Mouse (Mus musculus): ENCODE results near the gene Tnfrsf1a. TPM values are rescaled to one million over a fixed set of nuclear protein-coding genes. Genes with fewer than 3 reads are reported as not detected.

Tnfrsf1a gene
- polyA plus RNA-seq (2015; fragmentation: Nextera tagmentation; extraction: Ambion mirVana): 87.8 and 96.6 TPM in 2 replicates

GRCm38 (mm10) chr6:125348721-125349574 lies at the start of gene Tnfrsf1a:
TSS of gene Tnfrsf1a (plus strand) at chr6:125349362.

GRCm38 (mm10) chr6:125313546-125314230 lies 35.5 kb upstream of the Tnfrsf1a start, which contains the start of gene Ltbr:
TSS of gene Ltbr (minus strand) at chr6:125313885.

GRCm38 (mm10) chr6:125320323-125320722 lies 28.8 kb upstream of the Tnfrsf1a start, which contains the start of gene Scnn1a:
TSS of gene Scnn1a (plus strand) at chr6:125320659.

GRCm38 (mm10) chr6:125380372-125381360 lies 31.5 kb downstream of the Tnfrsf1a start, which contains the start of gene Plekhg6:
TSS of gene Plekhg6 (minus strand) at chr6:125380793.

Other genes with a start within 250 kb of the Tnfrsf1a start
- 31.6 and 32.2 TPM in 2 replicates for gene Nop2, start 217.5 kb upstream of the Tnfrsf1a start, polyA plus RNA-seq (2015; fragmentation: Nextera tagmentation; extraction: Ambion mirVana)
- 6.4 and 7.9 TPM in 2 replicates for gene Iffo1, start 204.1 kb upstream of the Tnfrsf1a start, polyA plus RNA-seq (2015; fragmentation: Nextera tagmentation; extraction: Ambion mirVana)
- gene Gapdh, start 182.9 kb upstream of the Tnfrsf1a start, polyA plus RNA-seq (2015; fragmentation: Nextera tagmentation; extraction: Ambion mirVana): 1,713 and 1,923 TPM in 2 replicates
- 13.4 and 20.9 TPM in 2 replicates for gene Ncapd2, start 157.7 kb upstream of the Tnfrsf1a start, polyA plus RNA-seq (2015; fragmentation: Nextera tagmentation; extraction: Ambion mirVana)
- gene Mrpl51, start 157.6 kb upstream of the Tnfrsf1a start, polyA plus RNA-seq (2015; fragmentation: Nextera tagmentation; extraction: Ambion mirVana): 189 and 192 TPM in 2 replicates
- gene Vamp1, start 133.8 kb upstream of the Tnfrsf1a start, polyA plus RNA-seq (2015; fragmentation: Nextera tagmentation; extraction: Ambion mirVana): 2.8 and 3.3 TPM in 2 replicates
- 8.8 and 9.1 TPM in 2 replicates for gene Tapbpl, start 117.5 kb upstream of the Tnfrsf1a start, polyA plus RNA-seq (2015; fragmentation: Nextera tagmentation; extraction: Ambion mirVana)
- gene Cd27, start 112.4 kb upstream of the Tnfrsf1a start, polyA plus RNA-seq (2015; fragmentation: Nextera tagmentation; extraction: Ambion mirVana): 1.2 and 1.3 TPM in 2 replicates
- gene Tuba3a, start 63.3 kb upstream of the Tnfrsf1a start, polyA plus RNA-seq (2015; fragmentation: Nextera tagmentation; extraction: Ambion mirVana): 0.26 and 0.28 TPM in 2 replicates
- 109 and 119 TPM in 2 replicates for gene Ltbr, start 35.5 kb upstream of the Tnfrsf1a start, polyA plus RNA-seq (2015; fragmentation: Nextera tagmentation; extraction: Ambion mirVana)
- 0.98 and 1.1 TPM in 2 replicates for gene Scnn1a, start 28.7 kb upstream of the Tnfrsf1a start, polyA plus RNA-seq (2015; fragmentation: Nextera tagmentation; extraction: Ambion mirVana)
- gene Plekhg6, start 31.4 kb downstream of the Tnfrsf1a start, polyA plus RNA-seq (2015; fragmentation: Nextera tagmentation; extraction: Ambion mirVana): 6.4 and 6.6 TPM in 2 replicates
- 637 and 658 TPM in 2 replicates for gene Cd9, start 145.4 kb downstream of the Tnfrsf1a start, polyA plus RNA-seq (2015; fragmentation: Nextera tagmentation; extraction: Ambion mirVana)
- gene Vwf, start 197.4 kb downstream of the Tnfrsf1a start, polyA plus RNA-seq (2015; fragmentation: Nextera tagmentation; extraction: Ambion mirVana): 22.4 and 23.7 TPM in 2 replicates

Measured in urinary bladder, postnatal 0 days (tissue).